Comparison of ENCODE assay signal across 12 mouse cellular contexts in genomic region chr6:119554439-119554838, GRCm38 (mm10). TPM values are rescaled to one million over a fixed set of nuclear protein-coding genes. Genes with fewer than 3 reads are reported as not detected.
DNase-seq lines count a peak whose midpoint lies in the region; TF ChIP-seq lines count a peak whose summit lies in the region.
"Had no signal": no experiment of that assay in that cellular context is flagged by ENCODE, and none has a peak within 500 bp of the region (broad histone marks: within the 10 kb centered on the region; RNA-seq: fewer than 3 reads in every experiment).

No protein-coding gene starts in this region.

- H3K4me3 ChIP-seq in left cerebral cortex, adult 2 months: no peak overlapping the region
- H3K4me3 ChIP-seq in bone marrow macrophage, adult 2 months (ENCODE audit: insufficient read depth, low read length): no peak overlapping the region
- no peak overlapping the region for H3K4me3 ChIP-seq in embryonic facial prominence, embryonic 10.5 days

- WGBS in embryonic facial prominence, embryonic 10.5 days: 69% methylated on average over 8 of the region's 8 CpGs

- no peak for TF ChIP-seq POLR2A in bone marrow macrophage, adult 2 months (IDR thresholded peaks at IDR 0.05; ENCODE audit: borderline replicate concordance, low read depth, low read length)

- H3K27ac ChIP-seq in left cerebral cortex, adult 2 months: no peak overlapping the region
- no peak overlapping the region for H3K27ac ChIP-seq in bone marrow macrophage, adult 2 months (ENCODE audit: insufficient read depth, low read depth, low read length)
- no peak overlapping the region for H3K27ac ChIP-seq in embryonic facial prominence, embryonic 10.5 days (replicated peaks)

- H3K27me3 ChIP-seq in embryonic facial prominence, embryonic 10.5 days (replicated peaks; ENCODE audit: low read depth, poor library complexity, severe bottlenecking): no peaks in the 10 kb centered on the region

- intact Hi-C loops in left cerebral cortex, adult 2 months (cut with DNase I): no loop called here

- no peaks in the 10 kb centered on the region for H3K4me1 ChIP-seq in bone marrow macrophage, adult 2 months (ENCODE audit: control insufficient read depth, insufficient read depth, low read length)
- H3K4me1 ChIP-seq in embryonic facial prominence, embryonic 10.5 days: peaks cover 7% of the 10 kb centered on the region

- DNase-seq in left cerebral cortex, adult 2 months (ENCODE audit: extremely low spot score in 1 of 2, low spot score in 2 of 2): no peak
- no peak for DNase-seq in left cerebral cortex, adult 18-20 months (ENCODE audit: low spot score in 2 of 2)
- DNase-seq in 416B (ENCODE audit: low read depth): peak; percentile 21
- peak; percentile 10 to 17 for DNase-seq in B cell, adult 2 months
- no peak for DNase-seq in embryo, embryonic 9.5 days (ENCODE audit: extremely low spot score)
- no peak for DNase-seq in embryonic facial prominence, embryonic 10.5 days (ENCODE audit: low spot score)
- DNase-seq in frontal cortex, postnatal 14 days (ENCODE audit: low spot score in 2 of 2): no peak
- DNase-seq: cerebellum, adult 2 months; kidney, postnatal 14 days; lung, adult 18-20 months had no signal

- TF ChIP-seq CTCF in left cerebral cortex, adult 2 months (IDR thresholded peaks at IDR 0.05): peak; percentile 24
- TF ChIP-seq CTCF in bone marrow macrophage, adult 2 months (IDR thresholded peaks at IDR 0.05; ENCODE audit: low read depth, low read length): 0 out of 2 replicates have a peak, but pooled peaks have one; percentile 35

- no peaks in the 10 kb centered on the region for H3K36me3 ChIP-seq in embryonic facial prominence, embryonic 10.5 days (replicated peaks)

- H3K9me3 ChIP-seq in embryonic facial prominence, embryonic 10.5 days: no peaks in the 10 kb centered on the region

RNA-seq across cellular contexts. Expression of gene Wnt5b, which starts 10.3 kb away (rescaled TPM):
- total RNA-seq in left cerebral cortex, adult 2 months (2021): 1 to 10 TPM; 1.7 to 1.9 TPM
- 1 to 10 TPM; 1.2 to 2.0 TPM for total RNA-seq in left cerebral cortex, adult 18-20 months (2021)
- polyA plus RNA-seq in bone marrow macrophage, adult 2 months (2012; ENCODE audit: insufficient read depth, insufficient read length, missing spikeins): not detected in 2 replicates
- polyA plus RNA-seq in embryonic facial prominence, embryonic 10.5 days (2016; fragmentation: Nextera tagmentation; extraction: Ambion mirVana): 13.2 and 14.2 TPM in 2 replicates
- total RNA-seq: megakaryocyte-erythroid progenitor cell, adult 5-6 weeks had no signal

Comparison
In these comparisons a context has a peak if more than half of its experiments do, and no peak if none do; other contexts are left out.
1. DNase-seq: peak in 416B (single experiment) and B cell, adult 2 months (2 of 2); none in left cerebral cortex, adult 2 months (0 of 2), left cerebral cortex, adult 18-20 months (0 of 2), embryo, embryonic 9.5 days (single experiment), embryonic facial prominence, embryonic 10.5 days (single experiment) and frontal cortex, postnatal 14 days (0 of 2).